Mouse (Mus musculus) spleen, postnatal 36 days (tissue): ENCODE results near the gene Rpgrip1.

Experiments
- DNase-seq, 2 experiments: peaks; one replicate each; pipeline ENCODE4 v3.0.0; 2022; ENCODE audit warnings: low spot score in 2 of 2, mixed read lengths in 1 of 2

Rpgrip1 gene

DNA sequence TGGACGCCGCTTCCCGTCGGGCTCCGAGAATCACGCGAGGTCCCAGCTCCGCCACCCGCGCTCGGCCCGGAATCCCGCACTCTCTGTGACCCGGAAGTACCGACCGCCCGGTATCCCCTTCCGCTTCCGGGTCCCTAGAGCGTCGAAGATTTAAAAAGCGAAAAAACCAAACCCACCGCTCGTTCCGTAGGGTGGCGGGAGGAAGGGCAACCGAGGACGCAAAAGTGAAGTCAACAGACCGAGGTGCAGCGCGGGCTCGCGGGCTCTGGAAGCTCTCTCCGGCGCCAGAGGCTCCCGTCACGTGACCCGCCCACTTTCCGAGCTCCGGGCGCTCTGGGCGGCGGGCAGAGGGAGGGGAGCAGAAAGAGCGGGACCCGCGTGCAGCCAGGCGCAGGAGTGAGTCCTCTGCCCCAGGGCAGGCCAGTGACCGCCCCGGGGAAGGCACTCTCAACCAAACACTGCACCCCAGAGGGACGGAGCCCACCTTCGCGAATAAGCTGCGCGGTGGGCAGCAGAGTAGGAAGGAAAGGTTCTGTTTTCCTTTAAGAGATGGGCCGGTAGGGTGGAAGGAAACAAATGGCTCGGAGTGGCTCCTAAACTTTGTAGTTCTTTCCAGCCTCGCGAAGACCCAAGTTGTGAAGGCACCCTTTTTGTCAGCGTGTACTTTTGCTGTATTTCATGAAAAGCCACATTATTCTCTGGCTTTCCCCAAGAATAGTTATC is 86.8 kb downstream of the Rpgrip1 start, which contains the start of gene Supt16:
Supt16 (minus strand) TSS at position 261 of the 723 bp plus-strand sequence.
- DNase-seq = peak; percentile 68 to 72

DNA sequence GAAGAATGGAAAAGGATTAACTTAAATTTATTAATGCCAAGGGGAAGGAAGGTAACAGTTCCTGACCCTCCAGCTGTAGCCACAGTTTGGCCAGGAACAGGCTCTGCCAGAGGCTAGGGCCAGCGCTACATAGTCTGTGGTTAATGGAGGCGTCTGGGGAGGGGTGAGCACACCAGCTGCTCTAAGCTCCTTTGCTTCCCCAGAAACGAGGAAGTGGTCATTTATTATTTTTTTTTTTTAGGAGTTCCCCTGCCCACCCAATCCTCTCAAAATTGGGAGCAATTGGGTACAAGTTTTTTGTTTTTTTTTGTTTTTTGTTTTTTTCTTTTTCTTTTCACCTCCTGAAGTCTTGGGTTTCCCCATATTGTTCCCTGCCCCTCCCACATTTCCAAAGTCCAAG is 87.6 kb downstream of the Rpgrip1 start:
- peak in 1 of 2 experiments; percentile 26 for DNase-seq

DNA sequence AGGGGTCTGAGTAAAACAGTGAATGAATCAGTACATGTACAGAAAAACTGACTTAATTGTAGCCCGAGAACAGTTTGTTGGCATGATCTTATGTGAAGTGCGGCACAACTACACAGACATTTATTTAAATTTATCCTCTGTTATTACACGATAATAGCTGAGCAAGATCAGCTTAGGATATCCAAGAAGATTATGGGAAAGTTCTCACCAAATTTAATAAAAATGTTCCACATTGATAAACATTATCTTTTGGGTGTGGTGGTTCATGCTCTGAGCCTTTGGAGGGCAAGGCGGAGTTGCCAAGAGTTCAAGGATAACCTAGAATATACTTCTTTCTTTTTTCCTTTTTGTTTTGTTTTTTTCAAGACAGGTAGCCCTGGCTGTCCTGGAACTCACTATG is 88.9 kb downstream of the Rpgrip1 start:
- DNase-seq = no peak
